Mouse (Mus musculus): Measurements from ENCODE around the gene Anxa11. TPM values are rescaled to one million over a fixed set of nuclear protein-coding genes. Genes with fewer than 3 reads are reported as not detected.
"Not testable (repeated sequence)": the region's sequence is repeated elsewhere in the genome, so short reads cannot be mapped to it uniquely, and the experiment has no call there.

Anxa11 gene
- polyA plus RNA-seq, 1 experiment from 2014 or later = 68.3 TPM

GRCm38 (mm10) chr14:25867834-25868233 is 25.9 kb downstream of the Anxa11 start:
- H3K4me2 ChIP-seq (ENCODE audit: low read length) = no peak overlapping the region
- peaks cover 5% of the 10 kb centered on the region; the same call in 1 of the 2 replicates for H3K4me1 ChIP-seq (replicated peaks; ENCODE audit: control insufficient read depth, insufficient read depth, low read length)
- H3K27me3 ChIP-seq (replicated peaks; ENCODE audit: control insufficient read depth, insufficient read depth, low read length) = no peaks in the 10 kb centered on the region
- H3K9ac ChIP-seq (ENCODE audit: low read length) = no peak overlapping the region
- H3K27ac ChIP-seq (ENCODE audit: low read depth) = no peak overlapping the region
- H3K36me3 ChIP-seq (ENCODE audit: control insufficient read depth, insufficient read depth, low read length) = no peaks in the 10 kb centered on the region
- 46% methylated on average over 6 of the region's 6 CpGs for WGBS
- no peaks in the 10 kb centered on the region for H3K9me3 ChIP-seq (ENCODE audit: control insufficient read depth, low read length)
- DNase-seq (ENCODE audit: low spot score) (no peak), ATAC-seq (replicated peaks; ENCODE audit: low FRiP score, low TSS enrichment, low read depth) (no peak)
- H3K4me3 ChIP-seq (ENCODE audit: low read depth, low read length) = no peak overlapping the region

GRCm38 (mm10) chr14:25868706-25869105 is 26.8 kb downstream of the Anxa11 start:
- Histone ChIP-seq H3K4me3 (ENCODE audit: low read depth, low read length) (no peak overlapping the region), H3K27ac (ENCODE audit: low read depth) (no peak overlapping the region), H3K9me3 (ENCODE audit: control insufficient read depth, low read length) (no peaks in the 10 kb centered on the region), H3K4me2 (ENCODE audit: low read length) (no peak overlapping the region), H3K9ac (ENCODE audit: low read length) (no peak overlapping the region), H3K36me3 (ENCODE audit: control insufficient read depth, insufficient read depth, low read length) (no peaks in the 10 kb centered on the region), H3K4me1 (replicated peaks; ENCODE audit: control insufficient read depth, insufficient read depth, low read length) (peaks cover 7% of the 10 kb centered on the region; the same call in 1 of the 2 replicates), H3K27me3 (replicated peaks; ENCODE audit: control insufficient read depth, insufficient read depth, low read length) (no peaks in the 10 kb centered on the region)
- DNase-seq (ENCODE audit: low spot score) = no peak
- ATAC-seq (replicated peaks; ENCODE audit: low FRiP score, low TSS enrichment, low read depth) = no peak
- 85% methylated on average over 3 of the region's 4 CpGs for WGBS

DNA sequence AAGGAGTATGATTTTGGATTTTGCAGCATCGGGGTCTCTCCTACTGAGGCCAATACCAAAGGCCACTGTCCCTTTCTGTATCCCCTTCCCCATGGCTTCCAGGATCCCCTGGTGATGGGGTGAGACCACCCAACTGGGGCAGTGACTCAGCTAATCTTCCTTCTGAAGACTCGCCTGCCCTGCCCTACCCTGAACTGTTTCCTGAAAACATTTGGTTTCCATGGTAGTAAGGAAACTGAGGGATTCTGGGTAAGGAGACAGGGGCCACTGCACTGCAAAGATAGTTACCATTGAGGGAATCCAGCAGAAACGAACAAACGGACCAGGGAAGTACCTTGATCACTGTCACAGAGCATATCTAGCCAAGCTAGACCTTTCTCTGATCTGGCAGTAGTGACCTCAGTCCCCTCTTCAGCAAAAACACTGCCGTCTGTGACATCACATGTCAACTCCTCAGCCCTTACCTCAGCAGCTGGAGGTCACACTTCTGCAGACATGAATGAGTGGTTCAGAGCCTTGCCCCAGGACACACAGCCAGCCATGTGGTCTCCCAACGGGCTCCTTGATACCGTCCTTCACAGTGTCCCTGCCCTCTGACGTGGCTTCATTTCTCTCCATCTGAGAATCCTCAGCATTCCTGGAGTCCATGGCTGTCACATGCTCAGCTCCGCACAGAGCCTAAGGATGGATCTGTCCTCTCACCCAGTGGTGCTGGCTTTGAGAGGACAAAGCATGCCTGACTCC is 27.4 kb downstream of the Anxa11 start:
- DNase-seq (ENCODE audit: low spot score) = no peak
- Histone ChIP-seq H3K36me3 (ENCODE audit: control insufficient read depth, insufficient read depth, low read length) (no peaks in the 10 kb centered on the region), H3K9ac (ENCODE audit: low read length) (no peak overlapping the region), H3K4me3 (ENCODE audit: low read depth, low read length) (no peak overlapping the region), H3K27me3 (replicated peaks; ENCODE audit: control insufficient read depth, insufficient read depth, low read length) (no peaks in the 10 kb centered on the region), H3K27ac (ENCODE audit: low read depth) (no peak overlapping the region), H3K9me3 (ENCODE audit: control insufficient read depth, low read length) (no peaks in the 10 kb centered on the region), H3K4me2 (ENCODE audit: low read length) (no peak overlapping the region), H3K4me1 (replicated peaks; ENCODE audit: control insufficient read depth, insufficient read depth, low read length) (peaks cover 7% of the 10 kb centered on the region; the same call in 1 of the 2 replicates)
- ATAC-seq (replicated peaks; ENCODE audit: low FRiP score, low TSS enrichment, low read depth) = no peak
- WGBS = 65% methylated on average over 9 of the region's 9 CpGs

- no peak overlapping the region for H3K4me2 ChIP-seq (ENCODE audit: low read length)
- H3K9me3 ChIP-seq (ENCODE audit: control insufficient read depth, low read length) = no peaks in the 10 kb centered on the region
- ATAC-seq (replicated peaks; ENCODE audit: low FRiP score, low TSS enrichment, low read depth) (no peak), DNase-seq (ENCODE audit: low spot score) (no peak)
- no peak overlapping the region for H3K9ac ChIP-seq (ENCODE audit: low read length)
- H3K4me3 ChIP-seq (ENCODE audit: low read depth, low read length) = no peak overlapping the region
- 0 out of 2 replicates have a peak, but pooled peaks cover 7% of the 10 kb centered on the region for H3K4me1 ChIP-seq (replicated peaks; ENCODE audit: control insufficient read depth, insufficient read depth, low read length)
- H3K36me3 ChIP-seq (ENCODE audit: control insufficient read depth, insufficient read depth, low read length) = 0 out of 2 replicates have a peak, but pooled peaks cover 4% of the 10 kb centered on the region
- 74% methylated on average over 8 of the region's 8 CpGs for whole genome bisulfite sequencing
- H3K27ac ChIP-seq (ENCODE audit: low read depth) = no peak overlapping the region
- H3K27me3 ChIP-seq (replicated peaks; ENCODE audit: control insufficient read depth, insufficient read depth, low read length) = no peaks in the 10 kb centered on the region
Measured at GRCm38 (mm10) chr14:25872461-25873415, 30.8 kb downstream of the Anxa11 start.

DNA sequence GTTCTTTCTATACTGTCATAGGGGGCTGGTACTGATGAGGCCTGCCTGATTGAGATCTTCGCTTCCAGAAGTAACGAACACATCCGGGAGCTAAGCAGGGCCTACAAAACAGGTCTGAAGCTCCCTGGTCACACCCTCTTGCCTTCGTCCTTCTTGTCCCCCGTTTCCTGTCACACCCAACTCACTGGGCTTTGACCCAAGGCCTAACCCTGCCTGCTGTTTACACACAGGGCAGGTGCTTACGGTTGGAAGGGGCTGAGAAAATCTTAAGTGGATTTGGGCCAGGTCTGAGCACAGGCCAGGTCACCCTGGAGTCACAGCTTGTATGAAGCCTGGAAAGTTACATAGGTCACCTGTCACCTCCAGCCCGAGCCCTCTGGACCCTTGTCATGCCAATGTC is 34.7 kb downstream of the Anxa11 start:
- H3K4me2 ChIP-seq (ENCODE audit: low read length); H3K36me3 ChIP-seq (ENCODE audit: control insufficient read depth, insufficient read depth, low read length); H3K9me3 ChIP-seq (ENCODE audit: control insufficient read depth, low read length); H3K27me3 ChIP-seq (replicated peaks; ENCODE audit: control insufficient read depth, insufficient read depth, low read length); H3K4me3 ChIP-seq (ENCODE audit: low read depth, low read length); H3K4me1 ChIP-seq (replicated peaks; ENCODE audit: control insufficient read depth, insufficient read depth, low read length); ATAC-seq (replicated peaks; ENCODE audit: low FRiP score, low TSS enrichment, low read depth); DNase-seq (ENCODE audit: low spot score); H3K9ac ChIP-seq (ENCODE audit: low read length); H3K27ac ChIP-seq (ENCODE audit: low read depth): not testable (repeated sequence)
- no CpG with 5 or more reads among the region's 7 CpGs for WGBS

- not testable (repeated sequence) for H3K36me3 ChIP-seq (ENCODE audit: control insufficient read depth, insufficient read depth, low read length); H3K4me2 ChIP-seq (ENCODE audit: low read length); ATAC-seq (replicated peaks; ENCODE audit: low FRiP score, low TSS enrichment, low read depth); H3K4me3 ChIP-seq (ENCODE audit: low read depth, low read length); H3K4me1 ChIP-seq (replicated peaks; ENCODE audit: control insufficient read depth, insufficient read depth, low read length); H3K9me3 ChIP-seq (ENCODE audit: control insufficient read depth, low read length); H3K9ac ChIP-seq (ENCODE audit: low read length); H3K27me3 ChIP-seq (replicated peaks; ENCODE audit: control insufficient read depth, insufficient read depth, low read length); H3K27ac ChIP-seq (ENCODE audit: low read depth); DNase-seq (ENCODE audit: low spot score)
- no CpG with 5 or more reads among the region's 9 CpGs for WGBS
Measured at GRCm38 (mm10) chr14:25881769-25882168, 39.8 kb downstream of the Anxa11 start.

DNA sequence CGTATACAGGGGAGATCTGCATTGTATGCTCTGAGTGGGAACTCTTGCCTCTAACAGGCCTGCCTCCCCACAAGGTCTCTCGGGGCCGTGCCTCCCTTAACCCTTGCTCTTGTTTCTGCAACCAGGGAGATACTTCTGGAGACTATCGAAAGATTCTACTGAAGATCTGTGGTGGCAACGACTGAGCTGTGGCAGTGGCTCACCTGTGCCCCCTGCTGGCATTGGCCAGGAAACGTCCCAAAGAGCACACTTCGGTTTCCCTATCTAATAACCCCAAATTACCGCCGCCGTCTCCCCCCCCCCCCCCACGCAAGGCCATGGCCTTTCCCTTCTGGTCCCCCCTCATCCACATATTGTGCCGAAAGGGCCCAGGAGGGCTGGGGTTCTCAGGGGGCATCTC is 43.9 kb downstream of the Anxa11 start:
- H3K36me3 ChIP-seq (ENCODE audit: control insufficient read depth, insufficient read depth, low read length); H3K4me1 ChIP-seq (replicated peaks; ENCODE audit: control insufficient read depth, insufficient read depth, low read length); DNase-seq (ENCODE audit: low spot score); ATAC-seq (replicated peaks; ENCODE audit: low FRiP score, low TSS enrichment, low read depth); H3K9ac ChIP-seq (ENCODE audit: low read length); H3K4me2 ChIP-seq (ENCODE audit: low read length); H3K27me3 ChIP-seq (replicated peaks; ENCODE audit: control insufficient read depth, insufficient read depth, low read length); H3K27ac ChIP-seq (ENCODE audit: low read depth); H3K4me3 ChIP-seq (ENCODE audit: low read depth, low read length); H3K9me3 ChIP-seq (ENCODE audit: control insufficient read depth, low read length): not testable (repeated sequence)
- no CpG with 5 or more reads among the region's 12 CpGs for WGBS

- H3K36me3 ChIP-seq (ENCODE audit: control insufficient read depth, insufficient read depth, low read length); H3K4me3 ChIP-seq (ENCODE audit: low read depth, low read length); DNase-seq (ENCODE audit: low spot score); H3K27ac ChIP-seq (ENCODE audit: low read depth); H3K4me2 ChIP-seq (ENCODE audit: low read length); H3K9me3 ChIP-seq (ENCODE audit: control insufficient read depth, low read length); H3K27me3 ChIP-seq (replicated peaks; ENCODE audit: control insufficient read depth, insufficient read depth, low read length); H3K4me1 ChIP-seq (replicated peaks; ENCODE audit: control insufficient read depth, insufficient read depth, low read length); H3K9ac ChIP-seq (ENCODE audit: low read length): not testable (repeated sequence)
- ATAC-seq (replicated peaks; ENCODE audit: low FRiP score, low TSS enrichment, low read depth) = peak; percentile 58; the same call in 1 of the 2 replicates
- WGBS = no CpG with 5 or more reads among the region's 3 CpGs
Measured at GRCm38 (mm10) chr14:25894566-25894965, 52.6 kb downstream of the Anxa11 start.

Measured in intestine, embryonic 14.5 days (tissue).